Mouse (Mus musculus) adrenal gland, adult 2 months (tissue): ENCODE data around the gene Gga3. TPM values are rescaled to one million over a fixed set of nuclear protein-coding genes. Genes with fewer than 3 reads are reported as not detected.

Experiments used
- DNase-seq: peaks from one replicate; pipeline ENCODE4 v3.0.0; 2021
- polyA plus RNA-seq: library from polyadenylated mRNA; depleted of rRNA; stranded (reverse); fragments of >200 nt; gene quantifications from 2 replicates; pipeline ENCODE4 v1.2.3, GENCODE M21; 2012
- total RNA-seq, 2 experiments: library from RNA; stranded (reverse); gene quantifications; 2 replicates each; pipeline ENCODE4 v1.2.3; 2021

Gga3 gene
- total and polyA plus RNA-seq, 3 experiments = 21.8 to 38.9 (median 38.7) TPM

DNA sequence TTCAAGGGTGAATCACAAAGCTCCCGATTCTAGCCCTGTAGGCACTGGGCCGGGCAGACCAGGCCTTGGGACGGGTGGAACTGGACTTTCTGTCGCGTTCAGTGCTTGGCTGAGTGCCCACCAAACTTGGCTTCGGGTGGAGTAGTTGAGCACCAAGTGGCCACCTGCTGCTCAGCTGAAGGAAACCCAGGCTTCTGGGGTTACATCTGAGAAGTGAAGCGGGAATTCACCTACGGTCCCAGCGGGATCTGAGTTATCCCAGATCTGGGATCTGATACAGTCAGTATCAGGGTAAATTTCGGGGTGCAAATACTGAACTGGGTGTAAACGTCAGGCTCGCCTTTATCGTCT is 8.2 kb upstream of the Gga3 start:
- peak; percentile 93 for DNase-seq

DNA sequence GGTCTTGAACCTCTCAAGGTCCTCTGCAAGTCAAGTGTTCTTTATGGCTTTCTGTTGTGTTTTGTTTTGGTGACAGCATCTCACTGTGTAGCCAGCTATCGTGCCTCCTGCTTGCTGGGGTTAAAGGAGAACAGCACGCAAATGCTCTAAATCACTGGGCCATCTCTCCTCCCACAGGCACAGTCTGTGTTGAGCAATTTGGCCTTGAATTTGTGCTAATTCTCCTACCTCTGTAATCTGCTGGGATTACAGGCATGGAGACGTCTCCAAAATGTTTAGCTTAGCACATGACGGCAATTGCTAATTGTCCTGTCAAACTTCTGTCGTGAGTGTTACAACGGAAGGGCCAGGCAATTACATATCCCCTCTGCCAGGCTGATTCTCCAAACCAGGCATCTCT is 7.3 kb upstream of the Gga3 start:
- DNase-seq = peak; percentile 76

DNA sequence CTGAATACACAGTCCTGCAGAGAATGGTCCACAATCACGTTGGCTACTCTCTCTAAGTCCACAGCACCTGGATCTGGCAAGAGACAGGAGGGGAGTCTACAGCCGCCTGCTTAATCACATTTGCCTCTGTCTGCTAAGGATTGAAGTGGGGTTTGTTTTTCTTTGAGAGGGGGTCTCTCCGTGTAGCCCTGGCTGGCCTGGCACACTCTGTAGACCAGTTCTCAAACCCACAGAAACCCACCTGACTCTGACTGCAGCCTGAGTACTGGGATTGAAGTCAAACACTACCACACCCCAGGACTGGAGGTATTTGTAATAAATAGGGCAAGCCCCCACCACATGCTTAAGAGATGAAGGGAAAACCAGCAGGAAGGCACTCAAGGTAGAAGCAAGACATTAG is 5.7 kb upstream of the Gga3 start:
- no peak for DNase-seq

DNA sequence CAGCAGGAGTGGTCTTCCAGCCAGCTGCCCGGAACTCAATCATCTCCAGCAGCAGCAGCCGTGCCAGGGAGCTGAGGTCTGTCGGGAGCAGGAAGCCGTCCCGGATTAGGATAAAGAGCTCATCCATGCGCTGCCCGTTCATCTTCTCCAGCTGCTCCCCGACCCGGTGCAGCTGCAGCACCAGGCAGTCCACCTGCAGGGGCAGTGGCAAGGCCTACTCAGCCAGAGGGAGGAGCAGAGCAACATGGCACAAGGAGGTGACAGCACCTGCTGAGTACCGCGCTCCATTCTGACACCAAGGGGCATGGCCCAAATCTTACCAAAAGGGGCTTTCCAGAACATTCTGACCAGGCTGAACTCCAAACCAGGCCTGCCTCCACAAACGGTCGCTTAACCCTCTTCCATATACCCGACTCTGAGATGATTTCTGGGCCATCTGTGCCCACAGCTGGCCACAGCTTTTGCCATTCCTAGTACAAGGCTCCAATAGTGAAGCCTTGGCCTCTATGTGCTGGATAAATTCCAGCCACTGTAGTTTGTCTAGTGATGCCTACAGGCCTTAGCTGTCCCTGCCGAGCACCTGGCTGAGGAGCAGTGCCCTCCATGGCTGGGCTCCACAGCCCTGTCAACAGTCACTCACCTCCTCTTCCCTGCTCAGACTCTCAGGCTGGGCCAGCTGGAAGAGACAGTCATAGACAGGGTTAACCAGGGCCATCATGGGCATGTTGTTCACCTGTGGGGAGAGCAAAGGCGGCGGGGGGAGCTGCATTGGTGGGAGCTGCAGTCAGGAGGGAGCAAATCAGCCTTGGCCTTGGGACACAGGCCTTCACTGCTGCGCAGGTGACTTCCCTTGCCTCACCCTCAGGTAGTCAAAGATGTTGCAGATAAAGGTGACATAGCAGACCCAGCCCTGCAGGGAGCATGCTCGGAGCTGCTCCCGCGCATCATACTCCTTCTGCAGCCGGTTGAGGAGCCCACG is 4.9 kb upstream of the Gga3 start:
- DNase-seq = no peak

DNA sequence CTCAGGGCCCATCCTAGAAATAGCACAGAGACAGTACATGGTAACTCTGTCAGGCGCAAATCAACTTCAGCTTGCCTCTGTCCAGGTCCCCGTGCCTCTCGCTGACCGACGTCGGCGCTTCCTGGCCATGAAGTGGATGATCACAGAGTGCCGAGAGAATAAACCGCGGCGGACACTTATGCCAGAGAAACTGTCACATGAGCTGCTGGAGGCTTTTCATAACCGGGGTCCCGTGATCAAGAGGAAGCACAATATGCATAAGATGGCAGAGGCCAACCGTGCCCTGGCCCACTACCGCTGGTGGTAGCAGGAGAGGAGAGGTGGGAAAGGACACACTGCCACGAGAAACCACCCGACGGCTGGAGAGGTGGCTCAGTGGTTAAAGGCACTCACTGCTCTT is 2.9 kb upstream of the Gga3 start:
- DNase-seq = no peak

DNA sequence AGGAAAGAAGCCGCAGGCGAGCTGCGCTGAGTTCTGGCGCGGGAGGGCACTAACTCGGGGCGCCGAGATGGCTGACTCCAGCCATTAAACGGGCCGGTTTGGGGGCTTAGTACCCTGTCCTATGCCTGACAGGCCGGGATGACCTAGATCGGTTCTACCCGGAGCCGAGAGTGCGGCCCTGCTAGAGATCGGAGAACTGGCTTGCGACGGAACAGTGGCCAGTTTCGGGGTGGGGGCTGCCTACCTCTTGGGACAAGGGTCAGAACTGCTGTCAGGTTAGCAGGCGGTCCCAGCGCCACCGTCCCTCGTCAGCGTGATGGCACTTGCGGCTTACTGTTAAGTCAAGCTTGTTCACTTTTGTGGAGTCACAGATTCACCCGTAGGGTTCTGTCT is 449 bp upstream of the Gga3 start:
- no peak for DNase-seq

DNA sequence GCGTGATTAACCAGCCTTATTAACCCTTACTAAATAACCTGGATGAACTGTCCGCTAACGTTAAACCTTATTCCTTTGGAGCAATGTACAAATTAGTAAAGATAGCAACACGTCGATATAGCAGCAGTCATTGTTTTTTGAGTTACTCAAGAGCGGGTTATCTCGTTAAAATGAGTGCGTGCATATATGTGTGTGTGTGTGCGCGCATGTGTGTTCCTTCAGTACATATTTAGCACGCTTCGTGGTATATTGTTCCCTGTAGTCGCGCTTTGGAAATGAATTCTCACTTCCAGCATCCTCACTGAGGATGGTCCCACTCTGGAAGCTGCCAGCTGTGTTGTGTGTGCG is 749 bp downstream of the Gga3 start:
- no peak for DNase-seq

DNA sequence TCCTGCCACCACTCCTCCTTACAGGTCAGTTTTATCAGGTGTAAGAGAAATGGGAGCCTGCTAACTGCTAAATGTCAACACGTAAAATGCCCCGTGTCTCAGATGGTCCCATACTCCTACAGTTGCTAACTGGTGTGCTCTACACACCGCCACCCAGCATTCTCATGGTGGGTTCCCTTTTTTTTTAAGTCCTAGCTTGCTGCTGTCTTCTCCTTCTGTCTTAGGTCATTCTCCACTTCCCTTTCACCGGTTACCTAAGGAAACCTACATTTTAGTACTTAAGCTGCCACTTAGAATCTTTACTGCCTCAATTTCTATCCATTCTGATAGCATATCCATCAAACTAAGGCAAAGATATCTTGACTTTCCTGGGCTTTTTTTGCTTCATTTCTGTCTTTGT is 2.7 kb downstream of the Gga3 start:
- DNase-seq = no peak

DNA sequence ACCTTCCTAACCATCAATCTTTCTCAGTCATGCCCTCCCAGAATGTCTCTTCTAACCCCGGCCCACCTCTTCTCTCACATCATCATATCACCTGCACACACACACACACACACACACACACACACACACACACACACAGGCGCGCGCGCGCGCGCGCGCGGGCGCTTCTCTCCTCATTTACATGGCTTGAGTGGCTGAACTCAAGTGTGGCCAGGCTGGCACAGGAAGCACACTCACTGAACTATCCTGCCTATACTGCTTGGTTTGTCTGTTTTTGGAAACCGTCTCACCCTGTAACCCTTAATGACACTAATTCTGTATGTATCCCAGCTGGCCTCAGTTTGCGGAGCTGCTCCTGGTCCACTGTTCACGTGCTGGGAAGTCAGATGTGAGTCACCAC is 3.1 kb downstream of the Gga3 start:
- DNase-seq = no peak

DNA sequence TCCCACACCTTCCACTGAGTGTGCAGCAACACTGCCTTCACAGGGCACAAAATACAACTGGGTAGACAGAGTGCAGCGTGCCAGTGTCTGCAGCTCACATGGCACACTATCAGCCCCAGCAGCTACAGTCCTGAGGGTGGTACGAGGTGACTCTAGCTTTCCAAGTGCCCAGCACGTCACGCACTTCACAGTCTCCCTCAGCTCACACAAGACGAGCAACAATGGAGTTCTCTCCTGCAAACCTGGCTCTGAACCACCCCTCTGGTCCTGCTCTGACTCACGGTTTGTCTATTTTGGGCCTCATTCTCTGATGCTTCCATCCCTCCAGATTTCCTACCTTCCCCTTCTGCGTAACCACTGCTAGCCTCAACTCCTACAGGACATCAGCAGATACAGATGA is 4.1 kb downstream of the Gga3 start:
- DNase-seq = no peak

DNA sequence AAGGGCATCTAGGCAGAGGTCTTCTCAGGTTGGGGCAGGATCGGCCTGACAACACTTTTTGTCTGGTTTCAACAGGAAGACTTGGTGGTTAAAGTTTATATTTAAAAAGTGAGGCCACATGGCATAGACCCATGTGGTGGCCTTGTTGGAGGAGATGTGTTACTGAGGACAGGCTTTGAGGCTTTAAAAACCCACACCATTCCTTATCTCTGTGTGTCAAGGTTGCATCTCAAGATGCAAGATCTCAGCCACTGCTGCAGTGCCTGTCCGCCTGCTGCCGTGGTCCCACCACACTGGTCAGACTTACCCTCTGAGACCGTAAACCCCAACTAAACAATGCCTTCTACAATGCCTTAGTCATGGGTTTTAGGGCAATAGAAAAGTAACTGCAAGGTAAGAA is 5.5 kb downstream of the Gga3 start:
- no peak for DNase-seq

DNA sequence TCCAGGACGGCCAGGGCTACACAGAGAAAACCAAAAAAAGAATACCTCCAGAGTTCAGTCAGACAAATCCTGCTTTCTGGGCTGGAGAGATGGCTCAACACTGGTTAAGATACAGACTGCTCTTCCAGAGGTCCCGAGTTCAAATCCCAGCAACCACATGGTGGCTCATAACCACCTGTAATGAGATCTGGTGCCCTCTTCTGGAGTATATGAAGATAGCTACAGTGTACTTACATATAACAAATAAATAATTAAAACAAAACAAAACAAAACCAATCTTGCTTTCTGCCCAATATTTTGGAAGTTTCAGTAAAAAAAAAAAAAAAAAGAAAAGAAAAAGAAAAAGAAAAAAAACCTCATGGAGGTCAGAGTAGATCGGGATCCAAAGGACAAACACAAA is 8.6 kb downstream of the Gga3 start:
- no peak for DNase-seq

DNA sequence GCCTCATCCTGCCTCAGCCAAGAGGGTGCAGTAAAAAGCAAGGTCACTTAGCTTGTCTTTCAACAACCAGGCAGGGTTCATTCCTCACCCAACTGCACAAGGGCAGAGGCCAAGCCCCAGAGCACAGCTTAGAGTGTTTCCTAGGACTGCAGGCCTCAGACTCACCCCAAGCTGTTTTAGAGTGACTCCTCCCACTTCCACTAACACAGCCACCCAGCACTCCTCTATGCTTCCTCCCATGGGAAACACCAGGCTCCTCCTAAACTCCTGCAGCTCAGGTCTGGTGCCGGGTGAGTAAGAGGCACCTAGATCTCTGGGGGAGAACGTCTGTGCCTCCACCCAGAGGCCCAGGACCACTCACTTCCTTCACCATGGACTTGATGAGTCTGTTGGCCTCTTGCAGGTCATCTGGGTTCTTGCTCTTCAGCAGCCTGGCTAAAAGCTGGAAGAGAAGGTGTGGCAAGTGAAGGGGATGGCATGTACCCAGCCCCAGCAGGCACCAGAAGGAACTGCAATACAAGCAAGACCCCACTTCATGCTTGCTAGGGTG is 13.2 kb downstream of the Gga3 start:
- no peak for DNase-seq

DNA sequence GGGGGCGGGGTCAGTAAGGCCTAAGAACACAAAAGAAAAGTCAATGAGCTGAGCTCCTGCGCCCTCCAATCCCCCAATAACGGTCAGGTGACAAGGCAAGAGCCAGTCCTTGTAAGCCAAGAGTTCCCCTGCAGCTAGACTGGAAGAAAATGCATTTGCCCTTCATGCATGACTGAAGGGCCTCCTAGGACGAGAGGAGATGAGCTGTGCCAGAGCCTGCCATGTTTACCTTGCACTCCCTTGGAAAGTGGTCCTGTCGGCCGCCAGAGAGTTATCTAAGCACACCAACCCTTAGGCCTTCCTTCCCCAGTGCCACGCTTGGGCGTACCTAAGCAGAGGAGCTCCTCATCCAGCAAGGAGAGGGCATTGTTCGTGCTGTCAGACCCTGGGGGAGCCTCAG is 15.9 kb downstream of the Gga3 start:
- DNase-seq = no peak

DNA sequence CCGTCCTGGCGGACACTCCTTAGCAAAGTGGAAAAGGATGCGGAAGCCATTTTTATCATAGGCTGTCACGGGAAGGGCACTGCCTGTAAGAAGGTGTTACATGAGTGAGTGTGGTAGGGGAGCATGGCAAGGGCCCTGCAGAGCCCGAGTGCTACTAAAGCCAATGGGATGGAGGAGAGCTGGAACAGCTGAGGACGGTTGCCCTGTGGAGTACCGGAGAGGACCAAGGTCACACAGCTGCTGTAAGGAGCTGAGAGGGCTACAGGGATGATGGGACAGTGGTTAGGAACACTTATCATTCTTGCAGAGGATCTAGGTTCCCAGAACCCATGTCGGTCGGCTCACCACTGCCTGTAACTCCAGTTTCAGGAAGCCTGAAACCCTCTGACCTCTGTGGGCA is 17.4 kb downstream of the Gga3 start:
- no peak for DNase-seq

DNA sequence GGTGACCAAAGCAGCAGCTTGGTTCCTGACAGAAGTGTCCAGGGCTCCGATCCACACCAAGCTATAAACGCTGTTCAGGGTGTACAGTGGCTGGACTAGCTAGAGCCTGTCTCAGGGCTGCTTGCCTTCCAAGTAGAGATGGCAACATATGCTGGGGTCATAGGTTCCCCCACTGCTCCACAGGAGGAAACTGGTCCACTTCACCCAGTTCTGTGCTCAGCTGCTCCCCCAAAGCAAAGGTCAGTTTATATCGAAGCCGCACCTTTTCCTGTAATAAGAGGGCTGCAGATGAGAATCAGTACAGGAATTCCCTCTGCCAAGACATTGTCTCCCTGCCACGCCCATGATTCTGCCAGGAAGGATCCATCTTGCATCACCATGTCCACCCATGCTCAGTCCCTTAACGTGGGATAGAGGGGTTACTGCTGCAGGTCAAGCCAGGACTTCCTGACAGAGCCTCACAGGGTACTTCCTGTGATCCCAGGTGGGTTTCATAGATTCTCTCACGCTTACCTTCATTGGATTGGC is 18.2 kb downstream of the Gga3 start:
- DNase-seq = no peak

DNA sequence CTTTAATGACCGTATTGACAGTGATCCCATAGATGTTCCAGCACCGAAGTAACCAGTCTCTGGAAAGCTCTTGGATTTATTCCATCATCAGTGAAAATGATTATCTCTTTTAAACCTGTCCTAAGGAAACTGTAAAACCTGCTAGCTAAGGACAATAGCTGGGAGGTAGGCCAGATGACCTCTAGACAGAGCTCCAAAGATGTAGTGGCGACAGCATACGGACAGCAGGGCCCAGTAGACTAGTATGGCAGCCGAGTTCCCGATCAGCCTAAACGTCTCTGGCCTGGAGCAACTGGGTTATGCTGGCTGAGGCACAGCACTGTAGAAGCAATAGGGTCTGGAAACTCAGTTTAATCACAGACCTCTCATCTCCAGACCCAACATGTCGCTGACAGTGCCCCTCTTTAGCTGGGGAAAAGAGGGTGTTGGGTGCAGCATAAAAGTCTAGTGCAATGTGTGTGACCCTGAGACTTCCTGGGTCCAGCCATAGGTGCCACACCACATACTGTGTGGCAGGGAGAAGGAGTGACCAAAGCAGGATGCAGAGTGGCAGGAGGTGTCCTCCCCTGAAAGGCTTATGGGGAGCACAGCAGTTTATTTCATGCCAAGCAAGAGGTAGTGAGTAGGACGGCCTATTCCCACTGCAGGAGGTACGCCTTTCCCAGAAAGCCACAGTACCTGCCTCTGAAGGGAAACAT is 19.3 kb downstream of the Gga3 start:
- no peak for DNase-seq

DNA sequence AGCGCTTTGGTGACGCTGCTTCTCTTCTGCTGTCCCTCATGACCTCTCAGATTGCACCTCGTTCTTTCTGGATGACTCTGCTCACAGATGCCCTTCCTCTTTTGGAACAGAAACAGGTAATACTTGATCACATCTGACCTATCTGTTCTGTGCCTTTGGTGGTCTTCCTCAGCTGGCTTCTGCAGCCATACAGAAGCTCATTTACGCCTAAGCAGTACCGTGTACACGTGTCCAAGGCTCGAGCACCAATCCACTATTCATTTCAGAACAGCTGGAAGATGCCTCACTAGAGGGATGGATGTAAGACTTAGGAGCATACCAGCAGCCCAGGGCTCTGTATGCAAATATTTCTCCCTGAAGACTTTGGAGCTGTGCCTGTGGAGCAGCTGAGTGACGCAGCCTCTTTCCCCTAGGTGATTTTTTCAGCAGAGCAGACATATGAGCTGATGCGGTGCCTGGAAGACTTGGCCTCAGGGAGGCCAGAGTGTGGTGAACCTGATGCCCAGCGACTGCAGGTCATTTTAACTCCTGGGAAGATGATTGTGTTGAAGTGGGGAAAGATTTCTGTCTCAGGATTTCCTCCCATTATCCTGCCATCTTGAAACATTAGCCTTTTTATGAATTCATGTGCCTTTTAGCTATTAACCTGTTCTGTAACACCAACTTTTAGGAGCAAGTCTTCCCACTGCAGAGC is 20.8 kb downstream of the Gga3 start:
- DNase-seq = no peak

DNA sequence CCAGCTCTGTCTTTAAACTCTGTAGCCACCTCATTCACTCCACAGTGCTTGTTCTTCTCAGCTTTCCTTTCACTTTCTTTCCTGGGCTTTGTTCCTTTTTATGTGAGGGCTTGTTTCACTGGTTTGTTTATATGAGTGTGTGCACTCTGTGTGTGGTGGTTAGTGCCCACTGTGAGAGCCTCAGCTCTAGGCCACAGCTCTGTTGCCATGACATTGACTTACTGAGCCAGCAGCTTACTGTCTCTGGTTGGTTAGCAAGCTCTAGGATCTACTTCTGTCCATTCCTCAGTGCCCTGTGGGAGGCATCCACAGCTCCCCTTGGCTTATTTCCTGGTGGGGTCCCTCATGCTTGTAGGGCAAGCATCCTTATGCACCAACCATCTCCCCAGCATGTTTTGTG is 24.8 kb downstream of the Gga3 start:
- DNase-seq = no peak

DNA sequence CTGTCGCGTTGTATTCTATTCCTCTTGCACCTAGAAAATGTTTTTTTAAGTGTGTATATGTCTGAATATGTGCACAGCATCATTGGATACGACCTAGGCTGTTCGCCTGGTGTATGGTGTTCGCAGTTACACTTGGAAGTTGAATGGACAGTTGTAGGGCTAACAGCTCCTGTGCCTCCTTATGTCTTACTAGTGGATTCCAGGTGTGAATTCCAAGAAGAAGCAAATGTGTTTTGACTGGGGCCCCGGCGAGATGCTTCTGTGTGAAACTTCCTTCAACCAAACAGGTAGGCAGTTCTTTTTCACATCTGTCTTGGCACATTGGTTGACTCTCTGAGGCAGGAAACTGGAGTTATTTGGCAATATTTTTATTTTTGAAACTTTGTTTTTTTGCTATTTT is 38.9 kb downstream of the Gga3 start:
- DNase-seq = no peak

DNA sequence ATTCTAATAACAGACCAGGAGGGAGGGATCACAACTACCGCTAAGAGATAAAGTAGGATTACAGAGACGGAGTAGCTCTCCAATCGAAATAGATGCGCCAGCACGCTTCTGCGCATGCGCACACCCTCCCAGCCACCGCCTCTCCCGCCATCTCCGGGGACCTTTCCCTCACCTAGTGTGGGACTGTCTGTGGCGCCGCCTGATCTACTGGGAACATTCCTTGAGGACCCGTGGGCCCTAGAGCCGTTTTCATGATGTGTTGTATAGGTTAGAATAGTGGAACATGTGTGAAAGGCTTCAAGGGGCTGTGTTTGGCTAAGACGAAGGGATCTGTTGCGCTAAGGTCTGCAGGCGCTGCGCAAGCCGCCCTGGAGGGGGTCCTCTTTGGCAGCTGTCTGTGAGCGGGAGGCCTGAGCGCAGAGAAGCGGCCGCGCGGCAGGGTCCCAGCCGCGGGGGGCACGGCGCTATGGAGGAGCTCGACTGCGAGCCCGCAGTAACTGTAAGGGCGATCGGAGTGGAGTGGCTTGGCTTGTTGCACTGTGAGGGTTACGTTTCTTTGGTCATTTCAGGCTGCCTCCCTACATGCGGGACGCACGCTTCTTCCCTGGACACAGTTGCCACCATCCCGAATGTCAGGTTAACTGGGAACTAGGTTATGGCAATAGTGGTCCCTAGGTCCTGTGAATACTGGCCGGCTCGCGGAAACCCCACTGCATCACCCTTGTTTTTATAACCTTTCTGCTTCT is 39.6 kb downstream of the Gga3 start, which contains the start of gene Nup85:
TSS of gene Nup85 (plus strand) at position 371 of the 746 bp plus-strand sequence.
- DNase-seq = peak; percentile 96

DNA sequence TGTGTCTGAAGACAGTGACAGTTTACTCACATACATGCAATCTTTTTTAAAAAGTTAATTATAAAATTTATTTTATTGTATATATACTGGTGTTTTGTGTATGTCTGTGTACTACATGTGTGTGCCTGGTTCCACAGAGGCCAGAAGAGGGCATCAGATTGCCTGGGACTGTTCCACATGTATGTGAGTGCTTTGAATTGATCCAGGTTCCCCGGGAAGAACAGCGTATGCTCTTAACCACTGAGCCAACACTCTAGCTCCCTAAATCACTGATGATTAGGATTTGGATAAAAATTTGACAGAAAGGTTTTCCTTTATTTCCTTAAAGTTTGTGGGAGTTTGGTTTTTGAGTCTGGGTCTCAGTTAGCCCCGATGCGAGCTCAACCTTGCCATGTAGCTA is 40.4 kb downstream of the Gga3 start:
- DNase-seq = no peak
